Mouse (Mus musculus) olfactory bulb, adult 2 months (tissue): ENCODE measurements around the gene Slc26a1.

Experiments
- CTCF ChIP-seq: fragments of 200-500 bp; IDR thresholded peaks from 2 replicates; pipeline ENCODE4 v1.5.1; 2012; ENCODE audit warnings: low read depth, mild to moderate bottlenecking, low read length, moderate library complexity; ENCODE audit not compliant: insufficient read depth
- POLR2A ChIP-seq: fragments of 200-500 bp; IDR thresholded peaks from 2 replicates; pipeline ENCODE4 v1.6.1; 2012; ENCODE audit warnings: mild to moderate bottlenecking, low read depth, low read length, moderate library complexity; ENCODE audit not compliant: insufficient read depth

GRCm38 (mm10) chr5:108669986-108670385 lies 5.4 kb downstream of the Slc26a1 start:
- TF ChIP-seq CTCF: no peak
- TF ChIP-seq POLR2A: no peak
